Mouse (Mus musculus) lung, embryonic 16.5 days (tissue): Measurements from ENCODE around the gene A130010J15Rik. TPM values are rescaled to one million over a fixed set of nuclear protein-coding genes. Genes with fewer than 3 reads are reported as not detected.

ENCODE experiments used
- ATAC-seq: fragments of 200-750 bp; cut with Nextera tagmentation; 2 replicates; pipeline ENCODE4 v1.8.0; 2017; ENCODE audit warnings: low read depth, mild to moderate bottlenecking, moderate library complexity
- H3K27ac ChIP-seq: fragments of 300-500 bp; sonication (generic); 2 replicates; pipeline ENCODE4 v1.5.1; 2014; ENCODE audit warnings: mild to moderate bottlenecking, control low read depth, low read length
- H3K27me3 ChIP-seq: fragments of 300-500 bp; sonication (generic); 2 replicates; pipeline ENCODE4 v1.6.1; 2014; ENCODE audit warnings: low read depth, low read length, mixed read lengths; ENCODE audit not compliant: control insufficient read depth, insufficient read depth
- H3K36me3 ChIP-seq: fragments of 300-500 bp; sonication (generic); 2 replicates; pipeline ENCODE4 v1.6.1; 2014; ENCODE audit warnings: low read length; ENCODE audit not compliant: control insufficient read depth, insufficient read depth
- H3K4me1 ChIP-seq: fragments of 300-500 bp; sonication (generic); replicated peaks from 2 replicates; pipeline ENCODE4 v1.6.1; 2014; ENCODE audit warnings: low read length, mixed read lengths; ENCODE audit not compliant: control insufficient read depth, insufficient read depth
- H3K4me2 ChIP-seq: fragments of 300-500 bp; sonication (generic); 2 replicates; pipeline ENCODE4 v1.6.1; 2014; ENCODE audit warnings: low read depth, low read length, control low read depth
- H3K4me3 ChIP-seq: fragments of 300-500 bp; sonication (generic); 2 replicates; pipeline ENCODE4 v1.5.1; 2014; ENCODE audit warnings: mild to moderate bottlenecking, low read length, control low read depth
- H3K9ac ChIP-seq: fragments of 300-500 bp; sonication (generic); 2 replicates; pipeline ENCODE4 v1.6.1; 2014; ENCODE audit warnings: low read length, control low read depth
- H3K9me3 ChIP-seq: fragments of 300-500 bp; sonication (generic); 2 replicates; pipeline ENCODE4 v1.6.1; 2016; ENCODE audit warnings: low read length; ENCODE audit not compliant: control insufficient read depth
- WGBS: fragments of 180-500 bp; shearing (Covaris S2); extraction: QIAGEN DNeasy Blood & Tissue Kit; methylation state at CpG from one replicate; pipeline ENCODE4 v1.1.7; 2014; 5-methylcytosine and 5-hydroxymethylcytosine counted together
- polyA plus RNA-seq: library from polyadenylated mRNA; unstranded; fragments of >200 nt; fragmentation: Nextera tagmentation; extraction: Ambion mirVana; gene quantifications from 2 replicates; pipeline ENCODE4 v1.2.1, GENCODE M21; 2015

A130010J15Rik gene
- polyA plus RNA-seq, 1 experiment from 2014 or later, result 13.5 TPM

DNA sequence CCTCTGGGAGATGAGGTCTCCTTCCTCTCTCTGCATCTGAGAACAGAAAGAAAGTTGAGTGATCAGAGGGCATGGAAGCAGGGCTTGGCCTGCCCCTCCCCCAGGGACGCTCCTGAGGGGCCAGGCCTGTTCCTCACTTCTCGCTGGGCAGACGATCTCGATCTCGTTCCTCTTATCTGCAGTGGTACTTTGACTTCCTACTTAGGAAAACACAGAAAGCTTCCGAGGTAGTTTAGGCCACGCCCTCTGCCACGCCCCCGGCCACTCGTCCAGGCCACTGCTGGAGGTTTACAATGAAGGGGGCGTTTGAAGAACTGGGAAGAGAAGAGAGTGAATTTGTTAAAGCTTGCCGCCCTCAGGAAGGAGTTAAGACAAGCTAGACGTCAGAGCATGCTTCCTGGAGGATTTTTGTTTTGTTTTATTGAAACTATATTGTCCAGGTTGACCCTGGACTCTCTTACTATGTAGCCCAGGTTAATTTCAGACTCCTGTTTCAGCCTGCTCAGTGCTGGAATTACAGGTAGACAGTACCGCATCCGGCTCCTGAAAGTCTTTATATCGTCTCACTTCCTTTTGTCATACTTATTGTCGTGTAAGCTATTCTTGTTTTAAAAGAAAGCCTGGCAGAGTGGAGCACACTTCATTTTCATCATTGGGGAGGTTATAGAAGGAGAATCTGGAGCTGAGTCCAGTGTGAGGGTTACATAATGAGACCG, 7.4 kb upstream of the A130010J15Rik start:
- Histone ChIP-seq H3K9ac (peak overlapping the region; percentile 45), H3K9me3 (no peaks in the 10 kb centered on the region), H3K36me3 (no peaks in the 10 kb centered on the region), H3K4me1 (peaks cover 10% of the 10 kb centered on the region), H3K4me3 (peak overlapping the region; percentile 27; the same call in 1 of the 2 replicates), H3K4me2 (peak overlapping the region; percentile 58), H3K27ac (no peak overlapping the region), H3K27me3 (no peaks in the 10 kb centered on the region)
- 12% methylated on average over 18 of the region's 18 CpGs for WGBS
- peak; percentile 71 for ATAC-seq

DNA sequence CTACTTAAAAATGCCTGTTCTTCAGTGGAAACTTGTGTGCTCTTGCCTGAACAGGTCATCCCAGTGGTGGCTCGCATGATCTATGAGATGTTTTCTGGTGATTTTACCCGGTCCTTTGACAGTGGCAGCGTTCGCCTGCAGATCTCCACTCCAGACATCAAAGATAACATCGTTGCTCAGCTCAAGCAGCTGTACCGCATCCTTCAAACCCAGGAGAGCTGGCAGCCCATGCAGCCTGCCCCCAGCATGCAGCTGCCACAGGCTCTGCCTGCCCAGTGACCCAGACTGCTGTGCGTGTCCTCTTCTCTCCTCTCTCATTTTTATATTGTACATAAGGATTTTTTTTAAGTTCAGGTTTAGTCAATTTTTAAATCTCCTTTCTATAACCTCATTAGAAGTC, 1.4 kb downstream of the A130010J15Rik start:
- Histone ChIP-seq H3K4me3 (no peak overlapping the region), H3K4me1 (peaks cover 14% of the 10 kb centered on the region), H3K4me2 (no peak overlapping the region), H3K36me3 (no peaks in the 10 kb centered on the region), H3K9me3 (no peaks in the 10 kb centered on the region), H3K27me3 (no peaks in the 10 kb centered on the region), H3K9ac (no peak overlapping the region), H3K27ac (no peak overlapping the region)
- WGBS, result 62% methylated on average over 7 of the region's 7 CpGs
- no peak for ATAC-seq

DNA sequence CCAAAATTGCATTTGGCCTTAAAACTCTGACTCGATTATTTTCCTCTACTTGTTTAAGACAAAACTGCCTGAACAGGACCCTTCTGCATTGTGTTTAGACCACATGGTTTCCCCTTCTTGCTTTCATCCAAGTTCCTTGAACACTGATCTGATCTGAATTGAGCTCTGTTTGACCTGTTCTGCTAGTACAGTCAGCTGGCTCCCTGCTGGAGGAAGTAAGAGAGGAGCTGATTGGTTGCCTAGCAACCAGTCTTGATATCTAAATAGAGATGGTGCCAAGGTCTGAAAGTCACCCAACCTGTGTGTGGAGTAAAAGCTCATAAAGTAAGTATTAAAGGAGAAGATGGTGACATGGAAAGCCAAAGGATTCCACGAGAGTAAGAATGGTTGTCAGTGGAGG, 2.0 kb downstream of the A130010J15Rik start:
- Histone ChIP-seq H3K27me3 (no peaks in the 10 kb centered on the region), H3K9ac (no peak overlapping the region), H3K4me3 (no peak overlapping the region), H3K27ac (no peak overlapping the region), H3K36me3 (no peaks in the 10 kb centered on the region), H3K4me1 (peaks cover 19% of the 10 kb centered on the region), H3K9me3 (no peaks in the 10 kb centered on the region), H3K4me2 (no peak overlapping the region)
- ATAC-seq, result no peak
- 41% methylated on average over 2 of the region's 2 CpGs for WGBS

- H3K9me3 ChIP-seq, result no peaks in the 10 kb centered on the region
- H3K9ac ChIP-seq, result peak overlapping the region; percentile 89
- H3K27ac ChIP-seq, result peak overlapping the region; percentile 91
- peak overlapping the region; percentile 89 for H3K4me2 ChIP-seq
- peak; percentile 99 for ATAC-seq
- under 1% methylated on average over 48 of the region's 48 CpGs for WGBS
- H3K4me3 ChIP-seq, result peak overlapping the region; percentile 92
- no peaks in the 10 kb centered on the region for H3K27me3 ChIP-seq
- peaks cover 26% of the 10 kb centered on the region for H3K4me1 ChIP-seq
- H3K36me3 ChIP-seq, result no peaks in the 10 kb centered on the region
These were observed 5.4 kb downstream of the A130010J15Rik start for GRCm38 (mm10) chr1:193172991-193173809.

DNA sequence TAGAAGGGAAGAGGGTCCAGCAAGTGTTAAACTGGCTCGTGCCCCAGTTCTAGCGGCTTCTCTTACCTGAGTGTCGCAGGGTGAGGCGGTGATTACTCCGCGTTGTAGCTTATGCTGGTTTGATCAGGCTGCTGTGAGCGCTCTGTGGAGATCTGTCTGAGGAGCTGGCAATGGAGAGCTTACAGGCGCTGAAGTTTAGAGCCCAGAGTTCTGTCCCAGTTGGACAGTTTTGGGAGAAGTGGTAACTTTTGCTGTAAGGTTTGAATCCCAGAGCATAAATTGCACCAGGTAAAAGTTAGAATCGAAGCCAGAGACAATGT, 5.9 kb downstream of the A130010J15Rik start:
- Histone ChIP-seq H3K4me3 (peak overlapping the region; percentile 92), H3K9ac (peak overlapping the region; percentile 89), H3K27ac (peak overlapping the region; percentile 91), H3K36me3 (no peaks in the 10 kb centered on the region), H3K9me3 (no peaks in the 10 kb centered on the region), H3K27me3 (no peaks in the 10 kb centered on the region), H3K4me1 (peaks cover 26% of the 10 kb centered on the region), H3K4me2 (peak overlapping the region; percentile 89)
- 15% methylated on average over 9 of the region's 9 CpGs for WGBS
- ATAC-seq, result no peak

GRCm38 (mm10) chr1:193174143-193174733, 6.4 kb downstream of the A130010J15Rik start:
- WGBS, result 64% methylated on average over 13 of the region's 13 CpGs
- H3K4me1 ChIP-seq, result peaks cover 26% of the 10 kb centered on the region

DNA sequence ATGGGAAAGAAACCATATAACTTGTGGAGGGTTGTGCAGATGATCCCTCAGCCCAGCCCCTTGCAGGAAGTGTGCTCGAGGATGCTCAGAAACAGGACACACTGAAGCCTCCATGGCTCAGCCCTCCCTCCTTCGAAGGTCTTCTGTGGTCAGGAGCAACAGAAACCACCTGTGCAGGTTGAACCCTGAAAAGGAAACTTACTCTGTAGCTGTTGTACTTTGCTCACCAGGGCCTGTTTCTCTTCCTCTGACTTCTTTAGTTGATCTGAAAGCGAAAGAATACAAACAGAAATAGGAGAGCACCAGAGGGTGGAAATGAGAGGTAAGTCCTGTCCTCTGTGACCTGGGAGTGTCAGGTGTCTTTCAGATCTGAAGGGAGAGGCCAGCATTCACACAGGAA, 13.3 kb downstream of the A130010J15Rik start:
- Histone ChIP-seq H3K4me2 (no peak overlapping the region), H3K36me3 (no peaks in the 10 kb centered on the region), H3K9ac (no peak overlapping the region), H3K27ac (no peak overlapping the region), H3K27me3 (no peaks in the 10 kb centered on the region), H3K9me3 (no peaks in the 10 kb centered on the region), H3K4me3 (no peak overlapping the region), H3K4me1 (no peaks in the 10 kb centered on the region)
- WGBS, result 83% methylated on average over 3 of the region's 3 CpGs
- ATAC-seq, result no peak

More at GRCm38 (mm10) chr1:193174143-193174733, 6.4 kb downstream of the A130010J15Rik start:
- Histone ChIP-seq H3K9ac (peak overlapping the region; percentile 89), H3K9me3 (no peaks in the 10 kb centered on the region), H3K4me3 (peak overlapping the region; percentile 92), H3K4me2 (peak overlapping the region; percentile 89), H3K36me3 (no peaks in the 10 kb centered on the region), H3K27ac (peak overlapping the region; percentile 91), H3K27me3 (no peaks in the 10 kb centered on the region)
- no peak for ATAC-seq

GRCm38 (mm10) chr1:193188257-193188656, 20.4 kb downstream of the A130010J15Rik start:
- no peak overlapping the region for H3K4me2 ChIP-seq

DNA sequence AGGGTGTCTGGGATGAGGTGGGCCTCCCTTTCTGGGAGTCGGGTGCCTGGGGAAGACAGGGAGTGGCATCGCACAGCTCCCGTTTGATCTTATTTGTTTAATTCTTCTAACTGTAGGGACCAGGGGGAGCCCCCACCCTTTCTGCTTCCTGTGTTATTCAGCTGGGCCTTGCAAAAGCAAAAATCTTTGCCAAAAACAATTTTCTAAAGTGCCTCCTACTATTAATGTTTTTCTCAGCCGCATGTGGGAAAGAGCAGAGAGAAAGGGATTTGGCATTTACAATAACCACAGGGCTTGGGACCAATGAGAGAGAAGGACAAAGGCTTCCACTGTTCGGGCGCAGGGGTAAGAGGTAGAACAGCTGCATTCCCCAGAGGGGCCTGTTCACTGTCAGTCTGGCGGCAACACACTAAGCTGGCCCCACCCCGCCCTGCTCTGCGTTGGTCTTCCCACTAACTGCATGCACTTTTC, 21.3 kb downstream of the A130010J15Rik start:
- H3K27ac ChIP-seq, result peak overlapping the region; percentile 92
- no peaks in the 10 kb centered on the region for H3K9me3 ChIP-seq
- no peak overlapping the region for H3K4me3 ChIP-seq
- ATAC-seq, result peak; percentile 93
- peak overlapping the region; percentile 40 for H3K9ac ChIP-seq
- H3K4me1 ChIP-seq, result peaks cover 21% of the 10 kb centered on the region
- no peaks in the 10 kb centered on the region for H3K36me3 ChIP-seq
- peak overlapping the region; percentile 24; the same call in 1 of the 2 replicates for H3K4me2 ChIP-seq
- H3K27me3 ChIP-seq, result no peaks in the 10 kb centered on the region
- 7% methylated on average over 9 of the region's 9 CpGs for WGBS

More at GRCm38 (mm10) chr1:193188257-193188656, 20.4 kb downstream of the A130010J15Rik start:
- H3K27ac ChIP-seq, result peak overlapping the region; percentile 92; the same call in 1 of the 2 replicates
- peaks cover 21% of the 10 kb centered on the region for H3K4me1 ChIP-seq
- 40% methylated on average over 6 of the region's 6 CpGs for WGBS
- no peak overlapping the region for H3K9ac ChIP-seq
- H3K9me3 ChIP-seq, result no peaks in the 10 kb centered on the region
- H3K36me3 ChIP-seq, result no peaks in the 10 kb centered on the region
- ATAC-seq, result peak; percentile 24
- no peak overlapping the region for H3K4me3 ChIP-seq
- no peaks in the 10 kb centered on the region for H3K27me3 ChIP-seq
